Mouse (Mus musculus): ENCODE measurements around the gene Snrpd2. TPM values are rescaled to one million over a fixed set of nuclear protein-coding genes. Genes with fewer than 3 reads are reported as not detected.

Snrpd2 gene
- polyA plus RNA-seq, 1 experiment from 2014 or later, result 103 TPM

- ATAC-seq (ENCODE audit: low FRiP score, low TSS enrichment) (no peak), DNase-seq (ENCODE audit: low spot score) (no peak)
- Histone ChIP-seq H3K27me3 (ENCODE audit: control insufficient read depth, insufficient read depth, low read length) (no peaks in the 10 kb centered on the region), H3K4me2 (replicated peaks; ENCODE audit: low read depth) (no peak overlapping the region), H3K4me1 (replicated peaks; ENCODE audit: control insufficient read depth, insufficient read depth) (0 out of 2 replicates have a peak, but pooled peaks cover 3% of the 10 kb centered on the region), H3K27ac (replicated peaks) (no peak overlapping the region), H3K9me3 (ENCODE audit: control insufficient read depth, low read length) (no peaks in the 10 kb centered on the region), H3K36me3 (ENCODE audit: control insufficient read depth, insufficient read depth, low read length) (no peaks in the 10 kb centered on the region), H3K4me3 (ENCODE audit: low read depth, low read length) (no peak overlapping the region), H3K9ac (ENCODE audit: low read length) (no peak overlapping the region)
- WGBS, result 70% methylated on average over 8 of the region's 8 CpGs
- no peak for TF ChIP-seq EP300 (optimal IDR thresholded peaks at IDR 0.05)
- TF ChIP-seq CTCF (IDR thresholded peaks at IDR 0.05; ENCODE audit: low read depth), result no peak
Measured at GRCm38 (mm10) chr7:19154796-19155195, 5.3 kb downstream of the Snrpd2 start.

GRCm38 (mm10) chr7:19155825-19156475, 6.4 kb downstream of the Snrpd2 start:
- H3K27me3 ChIP-seq (ENCODE audit: control insufficient read depth, insufficient read depth, low read length), result no peaks in the 10 kb centered on the region
- H3K9ac ChIP-seq (ENCODE audit: low read length), result no peak overlapping the region
- H3K4me3 ChIP-seq (ENCODE audit: low read depth, low read length), result no peak overlapping the region
- ATAC-seq (ENCODE audit: low FRiP score, low TSS enrichment) (peak; percentile 48), DNase-seq (ENCODE audit: low spot score) (peak; percentile 56)
- no peaks in the 10 kb centered on the region for H3K9me3 ChIP-seq (ENCODE audit: control insufficient read depth, low read length)
- 40% methylated on average over 13 of the region's 13 CpGs for WGBS
- no peak for TF ChIP-seq EP300 (optimal IDR thresholded peaks at IDR 0.05)
- TF ChIP-seq CTCF (IDR thresholded peaks at IDR 0.05; ENCODE audit: low read depth), result peak; percentile 66
- H3K27ac ChIP-seq (replicated peaks), result no peak overlapping the region
- H3K4me1 ChIP-seq (replicated peaks; ENCODE audit: control insufficient read depth, insufficient read depth), result 0 out of 2 replicates have a peak, but pooled peaks cover 6% of the 10 kb centered on the region
- no peaks in the 10 kb centered on the region for H3K36me3 ChIP-seq (ENCODE audit: control insufficient read depth, insufficient read depth, low read length)
- no peak overlapping the region; the same call in 1 of the 2 replicates for H3K4me2 ChIP-seq (replicated peaks; ENCODE audit: low read depth)

GRCm38 (mm10) chr7:19157160-19157800, 7.8 kb downstream of the Snrpd2 start:
- Histone ChIP-seq H3K4me3 (ENCODE audit: low read depth, low read length) (no peak overlapping the region), H3K36me3 (ENCODE audit: control insufficient read depth, insufficient read depth, low read length) (no peaks in the 10 kb centered on the region), H3K4me1 (replicated peaks; ENCODE audit: control insufficient read depth, insufficient read depth) (0 out of 2 replicates have a peak, but pooled peaks cover 6% of the 10 kb centered on the region), H3K9me3 (ENCODE audit: control insufficient read depth, low read length) (no peaks in the 10 kb centered on the region), H3K27me3 (ENCODE audit: control insufficient read depth, insufficient read depth, low read length) (no peaks in the 10 kb centered on the region), H3K4me2 (replicated peaks; ENCODE audit: low read depth) (peak overlapping the region; percentile 40; the same call in 1 of the 2 replicates), H3K27ac (replicated peaks) (peak overlapping the region; percentile 50), H3K9ac (ENCODE audit: low read length) (no peak overlapping the region; the same call in 1 of the 2 replicates)
- peak; percentile 79 for ATAC-seq (ENCODE audit: low FRiP score, low TSS enrichment)
- TF ChIP-seq CTCF (IDR thresholded peaks at IDR 0.05; ENCODE audit: low read depth) (peak; percentile 99), EP300 (optimal IDR thresholded peaks at IDR 0.05) (no peak)
- peak; percentile 95 for DNase-seq (ENCODE audit: low spot score)
- WGBS, result 5% methylated on average over 30 of the region's 30 CpGs

- H3K27me3 ChIP-seq (ENCODE audit: control insufficient read depth, insufficient read depth, low read length), result no peaks in the 10 kb centered on the region
- DNase-seq (ENCODE audit: low spot score) (no peak), ATAC-seq (ENCODE audit: low FRiP score, low TSS enrichment) (no peak)
- 0 out of 2 replicates have a peak, but pooled peaks cover 6% of the 10 kb centered on the region for H3K4me1 ChIP-seq (replicated peaks; ENCODE audit: control insufficient read depth, insufficient read depth)
- H3K4me2 ChIP-seq (replicated peaks; ENCODE audit: low read depth), result no peak overlapping the region
- no peaks in the 10 kb centered on the region for H3K9me3 ChIP-seq (ENCODE audit: control insufficient read depth, low read length)
- 58% methylated on average over 11 of the region's 11 CpGs for WGBS
- no peak for TF ChIP-seq CTCF (IDR thresholded peaks at IDR 0.05; ENCODE audit: low read depth)
- TF ChIP-seq EP300 (optimal IDR thresholded peaks at IDR 0.05), result no peak
- H3K27ac ChIP-seq (replicated peaks), result no peak overlapping the region
- H3K4me3 ChIP-seq (ENCODE audit: low read depth, low read length), result no peak overlapping the region
- no peak overlapping the region for H3K9ac ChIP-seq (ENCODE audit: low read length)
- no peaks in the 10 kb centered on the region for H3K36me3 ChIP-seq (ENCODE audit: control insufficient read depth, insufficient read depth, low read length)
Measured at GRCm38 (mm10) chr7:19158601-19159000, 9.1 kb downstream of the Snrpd2 start.

- Histone ChIP-seq H3K4me1 (replicated peaks; ENCODE audit: control insufficient read depth, insufficient read depth) (0 out of 2 replicates have a peak, but pooled peaks cover 6% of the 10 kb centered on the region), H3K27me3 (ENCODE audit: control insufficient read depth, insufficient read depth, low read length) (no peaks in the 10 kb centered on the region), H3K4me3 (ENCODE audit: low read depth, low read length) (no peak overlapping the region), H3K4me2 (replicated peaks; ENCODE audit: low read depth) (peak overlapping the region; percentile 82), H3K9ac (ENCODE audit: low read length) (no peak overlapping the region), H3K36me3 (ENCODE audit: control insufficient read depth, insufficient read depth, low read length) (no peaks in the 10 kb centered on the region), H3K9me3 (ENCODE audit: control insufficient read depth, low read length) (no peaks in the 10 kb centered on the region), H3K27ac (replicated peaks) (no peak overlapping the region)
- TF ChIP-seq CTCF (IDR thresholded peaks at IDR 0.05; ENCODE audit: low read depth) (no peak), EP300 (optimal IDR thresholded peaks at IDR 0.05) (no peak)
- WGBS, result 14% methylated on average over 18 of the region's 18 CpGs
- no peak for DNase-seq (ENCODE audit: low spot score)
- ATAC-seq (ENCODE audit: low FRiP score, low TSS enrichment), result 0 out of 2 replicates have a peak, but pooled peaks have one; percentile 12
Measured at GRCm38 (mm10) chr7:19159411-19159810, 9.9 kb downstream of the Snrpd2 start.

- Histone ChIP-seq H3K4me3 (ENCODE audit: low read depth, low read length) (peak overlapping the region; percentile 33), H3K9ac (ENCODE audit: low read length) (peak overlapping the region; percentile 50), H3K27me3 (ENCODE audit: control insufficient read depth, insufficient read depth, low read length) (no peaks in the 10 kb centered on the region), H3K27ac (replicated peaks) (no peak overlapping the region), H3K4me2 (replicated peaks; ENCODE audit: low read depth) (peak overlapping the region; percentile 82), H3K36me3 (ENCODE audit: control insufficient read depth, insufficient read depth, low read length) (no peaks in the 10 kb centered on the region), H3K4me1 (replicated peaks; ENCODE audit: control insufficient read depth, insufficient read depth) (0 out of 2 replicates have a peak, but pooled peaks cover 6% of the 10 kb centered on the region), H3K9me3 (ENCODE audit: control insufficient read depth, low read length) (no peaks in the 10 kb centered on the region)
- peak; percentile 52 for ATAC-seq (ENCODE audit: low FRiP score, low TSS enrichment)
- TF ChIP-seq CTCF (IDR thresholded peaks at IDR 0.05; ENCODE audit: low read depth), result no peak
- TF ChIP-seq EP300 (optimal IDR thresholded peaks at IDR 0.05), result no peak
- WGBS, result 2% methylated on average over 20 of the region's 20 CpGs
- peak; percentile 86 for DNase-seq (ENCODE audit: low spot score)
Measured at GRCm38 (mm10) chr7:19160115-19160514, 10.6 kb downstream of the Snrpd2 start.
